Mouse (Mus musculus) midbrain, postnatal 0 days (tissue): ENCODE measurements at regions not wholly inside any gene's neighbourhood (a gene's known extent, or its start where the extent isn't known, plus 50 kb on each side); places are given as distances from the start of the nearest gene placed in this dataset.

Experiments
- ATAC-seq: fragments of 200-750 bp; cut with Nextera tagmentation; 2 replicates; pipeline ENCODE4 v1.8.0; 2017; ENCODE audit warnings: moderate number of reproducible peaks, mild to moderate bottlenecking, moderate TSS enrichment, moderate library complexity; ENCODE audit not compliant: low FRiP score
- DNase-seq: peaks from one replicate; pipeline ENCODE4 v3.0.0-alpha.2; 2015; ENCODE audit warnings: low spot score
- H3K27ac ChIP-seq: fragments of 300-500 bp; sonication (generic); 2 replicates; pipeline ENCODE4 v1.5.1; 2014; ENCODE audit warnings: low read depth, mild to moderate bottlenecking, low read length, mixed read lengths
- H3K27me3 ChIP-seq: fragments of 300-500 bp; sonication (generic); 2 replicates; pipeline ENCODE4 v1.6.1; 2014; ENCODE audit warnings: low read length, control low read depth, mixed read lengths; ENCODE audit not compliant: insufficient read depth
- H3K36me3 ChIP-seq: fragments of 300-500 bp; sonication (generic); 2 replicates; pipeline ENCODE4 v1.6.1; 2014; ENCODE audit warnings: low read length, control low read depth, mixed read lengths; ENCODE audit not compliant: insufficient read depth
- H3K4me1 ChIP-seq: fragments of 300-500 bp; sonication (generic); 2 replicates; pipeline ENCODE4 v1.6.1; 2014; ENCODE audit warnings: mild to moderate bottlenecking, control low read depth, antibody characterized with exemption, low read length, mixed read lengths; ENCODE audit not compliant: insufficient read depth
- H3K4me2 ChIP-seq: fragments of 300-500 bp; sonication (generic); 2 replicates; pipeline ENCODE4 v1.6.1; 2014; ENCODE audit warnings: low read depth, mild to moderate bottlenecking, low read length, mixed read lengths; ENCODE audit not compliant: poor library complexity, severe bottlenecking
- H3K4me3 ChIP-seq: fragments of 300-500 bp; sonication (generic); 2 replicates; pipeline ENCODE4 v1.5.1; 2014; ENCODE audit warnings: low read depth, mild to moderate bottlenecking, low read length, moderate library complexity
- H3K9ac ChIP-seq: fragments of 300-500 bp; sonication (generic); replicated peaks from 2 replicates; pipeline ENCODE4 v1.6.1; 2014; ENCODE audit warnings: mild to moderate bottlenecking, low read length, moderate library complexity, mixed read lengths; ENCODE audit not compliant: poor library complexity, severe bottlenecking
- H3K9me3 ChIP-seq: fragments of 300-500 bp; sonication (generic); 2 replicates; pipeline ENCODE4 v1.6.1; 2016; ENCODE audit warnings: low read length, control low read depth
- CTCF ChIP-seq: IDR thresholded peaks from 2 replicates; pipeline ENCODE4 v1.5.1; 2016; ENCODE audit warnings: antibody characterized with exemption, mild to moderate bottlenecking
- WGBS: fragments of 180-500 bp; shearing (Covaris S2); extraction: QIAGEN DNeasy Blood & Tissue Kit; methylation state at CpG from one replicate; pipeline ENCODE4 v1.1.7; 2014; 5-methylcytosine and 5-hydroxymethylcytosine counted together

GRCm38 (mm10) chr15:25305801-25306200 is 107.8 kb downstream of the Basp1 start:
- H3K4me2 ChIP-seq: no peak overlapping the region
- TF ChIP-seq CTCF: no peak
- H3K4me3 ChIP-seq: no peak overlapping the region
- H3K27me3 ChIP-seq: no peaks in the 10 kb centered on the region
- H3K4me1 ChIP-seq: no peaks in the 10 kb centered on the region
- ATAC-seq (no peak), DNase-seq (no peak)
- no peak overlapping the region for H3K27ac ChIP-seq
- no peaks in the 10 kb centered on the region for H3K9me3 ChIP-seq
- H3K9ac ChIP-seq: no peak overlapping the region
- H3K36me3 ChIP-seq: no peaks in the 10 kb centered on the region
- WGBS: 92% methylated on average over 1 of the region's 1 CpGs

DNA sequence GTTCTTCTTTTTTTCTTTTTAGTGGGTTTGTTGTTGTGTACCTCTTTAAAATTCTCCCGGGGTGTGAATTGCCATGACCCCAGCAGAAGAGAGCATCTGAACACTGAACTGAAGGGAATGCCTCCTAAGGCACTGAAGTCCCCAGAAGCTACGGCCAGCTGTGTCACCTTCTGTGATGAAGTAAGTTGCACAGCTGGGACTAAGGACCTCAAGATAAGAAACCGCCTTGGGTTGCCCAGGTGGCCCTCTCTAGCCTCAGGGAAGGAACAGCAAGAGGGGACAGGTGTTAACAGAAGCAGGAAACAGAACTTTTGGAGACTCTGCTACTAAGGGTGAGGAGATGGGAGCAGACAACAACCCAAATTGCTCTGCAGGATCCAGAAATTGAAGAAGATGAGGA is 110.2 kb downstream of the Basp1 start:
- Histone ChIP-seq H3K4me2 (no peak overlapping the region), H3K27me3 (no peaks in the 10 kb centered on the region), H3K36me3 (no peaks in the 10 kb centered on the region), H3K27ac (no peak overlapping the region), H3K4me3 (no peak overlapping the region), H3K4me1 (no peaks in the 10 kb centered on the region), H3K9me3 (no peaks in the 10 kb centered on the region), H3K9ac (no peak overlapping the region)
- TF ChIP-seq CTCF: no peak
- no peak for DNase-seq
- ATAC-seq: no peak
- WGBS: 78% methylated on average over 3 of the region's 3 CpGs

- no peak for ATAC-seq
- no peak for TF ChIP-seq CTCF
- no peak overlapping the region for H3K27ac ChIP-seq
- no peaks in the 10 kb centered on the region for H3K4me1 ChIP-seq
- H3K4me3 ChIP-seq: no peak overlapping the region
- H3K9ac ChIP-seq: no peak overlapping the region
- peak; percentile 57 for DNase-seq
- H3K36me3 ChIP-seq: no peaks in the 10 kb centered on the region
- H3K27me3 ChIP-seq: no peaks in the 10 kb centered on the region
- no peak overlapping the region for H3K4me2 ChIP-seq
- 60% methylated on average over 8 of the region's 8 CpGs for WGBS
- H3K9me3 ChIP-seq: no peaks in the 10 kb centered on the region
Measured at GRCm38 (mm10) chr15:25302671-25303294, 110.8 kb downstream of the Basp1 start.

GRCm38 (mm10) chr15:25301810-25302209 is 111.8 kb downstream of the Basp1 start:
- Histone ChIP-seq H3K9me3 (no peaks in the 10 kb centered on the region), H3K4me1 (no peaks in the 10 kb centered on the region), H3K27ac (no peak overlapping the region), H3K27me3 (no peaks in the 10 kb centered on the region), H3K4me2 (no peak overlapping the region), H3K36me3 (no peaks in the 10 kb centered on the region), H3K9ac (no peak overlapping the region), H3K4me3 (no peak overlapping the region)
- no peak for DNase-seq
- 68% methylated on average over 3 of the region's 3 CpGs for WGBS
- no peak for ATAC-seq
- TF ChIP-seq CTCF: no peak

GRCm38 (mm10) chr15:25297278-25297677 is 116.3 kb downstream of the Basp1 start:
- H3K9ac ChIP-seq: no peak overlapping the region
- H3K4me3 ChIP-seq: no peak overlapping the region
- no peak for TF ChIP-seq CTCF
- no peak overlapping the region for H3K4me2 ChIP-seq
- H3K36me3 ChIP-seq: no peaks in the 10 kb centered on the region
- no peaks in the 10 kb centered on the region for H3K9me3 ChIP-seq
- H3K4me1 ChIP-seq: no peaks in the 10 kb centered on the region
- no peak overlapping the region for H3K27ac ChIP-seq
- ATAC-seq: no peak
- WGBS: 45% methylated on average over 5 of the region's 5 CpGs
- no peak for DNase-seq
- no peaks in the 10 kb centered on the region for H3K27me3 ChIP-seq

DNA sequence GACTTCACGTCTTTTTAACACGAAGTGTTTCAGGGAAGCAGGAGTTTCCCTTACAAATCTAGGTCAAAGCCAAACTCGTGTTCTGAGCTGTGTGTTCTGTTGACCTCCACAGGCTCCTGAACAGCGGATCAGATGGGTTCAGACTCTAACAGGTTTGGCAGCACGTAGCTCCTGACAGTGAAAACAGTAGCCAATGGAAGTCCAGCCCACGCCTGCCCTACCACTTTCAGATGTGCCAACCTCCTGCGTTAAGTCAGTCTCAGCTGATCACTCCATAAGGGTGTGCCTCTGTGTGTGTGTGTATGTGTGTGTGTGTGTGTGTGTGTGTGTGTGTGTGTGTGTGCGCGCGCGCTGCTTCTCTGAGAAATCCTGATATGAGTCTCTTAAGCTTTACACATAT is 116.8 kb downstream of the Basp1 start:
- no peaks in the 10 kb centered on the region for H3K9me3 ChIP-seq
- 85% methylated on average over 11 of the region's 11 CpGs for WGBS
- H3K4me2 ChIP-seq: no peak overlapping the region
- no peaks in the 10 kb centered on the region for H3K36me3 ChIP-seq
- H3K4me3 ChIP-seq: no peak overlapping the region
- DNase-seq: no peak
- no peak for TF ChIP-seq CTCF
- no peak for ATAC-seq
- no peak overlapping the region for H3K27ac ChIP-seq
- H3K27me3 ChIP-seq: no peaks in the 10 kb centered on the region
- H3K9ac ChIP-seq: no peak overlapping the region
- H3K4me1 ChIP-seq: no peaks in the 10 kb centered on the region
